Mouse (Mus musculus) cerebellum, adult 2 months (tissue): ENCODE measurements around the gene Pomgnt1.

Source experiments
- CTCF ChIP-seq: fragments of 200-500 bp; IDR thresholded peaks from 2 replicates; pipeline ENCODE4 v1.5.1; 2011; ENCODE audit warnings: low read depth, mild to moderate bottlenecking, control low read depth, low read length, moderate library complexity, borderline replicate concordance; ENCODE audit not compliant: insufficient read depth
- POLR2A ChIP-seq: fragments of 200-500 bp; IDR thresholded peaks from 2 replicates; pipeline ENCODE4 v1.6.1; 2011; ENCODE audit warnings: low read length, control low read depth, borderline replicate concordance; ENCODE audit not compliant: insufficient read depth

GRCm38 (mm10) chr4:116177140-116177539 lies 53.5 kb downstream of the Pomgnt1 start:
- TF ChIP-seq CTCF (no peak), POLR2A (no peak)
